Mouse (Mus musculus): ENCODE measurements at regions not wholly inside any gene's neighbourhood (a gene's known extent, or its start where the extent isn't known, plus 50 kb on each side); places are given as distances from the start of the nearest gene placed in this dataset.
"Not testable (repeated sequence)": the region's sequence is repeated elsewhere in the genome, so short reads cannot be mapped to it uniquely, and the experiment has no call there.

DNA sequence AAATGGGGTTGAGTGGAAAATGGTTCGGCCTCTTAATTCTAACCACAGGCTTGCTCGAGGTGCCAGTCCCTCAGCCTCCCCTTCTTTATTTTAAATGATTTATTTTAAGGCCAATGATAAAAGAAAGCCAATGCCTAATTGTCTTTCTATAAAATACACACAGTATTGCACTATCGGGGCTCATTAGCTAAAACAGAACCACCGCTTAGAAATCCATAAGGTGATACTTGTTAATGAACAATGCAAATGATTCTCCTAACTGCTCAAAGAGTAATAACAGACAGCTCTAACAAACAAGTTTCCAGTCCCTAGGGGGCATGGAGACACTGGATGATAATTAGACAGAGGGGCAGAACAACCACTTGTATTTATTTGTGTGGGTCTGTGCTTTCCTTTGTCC, 58.8 kb downstream of the Emx2 start:
- DNase-seq (ENCODE audit: low spot score in 2 of 2), result no peak

DNA sequence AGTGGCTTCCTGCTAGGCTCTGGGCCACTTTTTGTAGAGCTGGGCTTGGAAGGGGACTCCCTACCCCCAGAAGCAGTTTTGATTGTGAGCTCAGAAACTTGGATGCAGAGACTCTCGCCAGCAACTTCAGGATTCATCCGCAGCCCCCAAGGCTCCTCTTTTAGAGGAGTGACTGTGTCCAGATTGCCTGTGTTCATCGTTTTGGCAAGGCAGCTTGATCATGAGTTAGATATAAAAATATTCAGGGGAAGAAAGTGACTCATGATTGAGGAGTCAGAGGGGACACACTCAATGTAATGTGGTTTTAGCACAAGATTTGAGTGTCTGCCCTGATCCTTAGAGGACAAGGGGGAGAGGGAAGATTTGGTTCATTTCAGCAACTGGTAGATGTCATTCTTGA, 61.0 kb downstream of the Emx2 start:
- no peak for DNase-seq (ENCODE audit: low spot score in 2 of 2)

DNA sequence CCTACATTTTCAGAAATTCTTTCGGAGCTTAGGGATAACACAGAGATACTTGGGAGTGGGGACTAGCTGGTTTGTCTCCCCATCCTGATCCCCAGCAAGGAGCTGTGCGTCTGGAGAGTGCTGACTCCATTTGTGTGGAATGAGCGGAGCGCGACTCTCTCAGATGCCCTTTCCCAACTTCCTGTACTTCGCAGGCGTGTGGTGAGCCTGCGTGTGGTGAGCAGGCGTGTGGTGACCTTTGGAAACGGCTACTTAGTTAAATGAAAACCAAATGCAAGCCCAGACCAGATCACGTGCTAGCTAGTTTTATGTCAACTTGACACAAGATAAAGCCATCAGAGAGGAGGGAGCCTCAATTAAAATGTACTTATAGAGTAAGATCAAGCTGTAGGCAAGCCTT, 64.0 kb downstream of the Emx2 start:
- no peak for DNase-seq (ENCODE audit: low spot score in 2 of 2)

DNA sequence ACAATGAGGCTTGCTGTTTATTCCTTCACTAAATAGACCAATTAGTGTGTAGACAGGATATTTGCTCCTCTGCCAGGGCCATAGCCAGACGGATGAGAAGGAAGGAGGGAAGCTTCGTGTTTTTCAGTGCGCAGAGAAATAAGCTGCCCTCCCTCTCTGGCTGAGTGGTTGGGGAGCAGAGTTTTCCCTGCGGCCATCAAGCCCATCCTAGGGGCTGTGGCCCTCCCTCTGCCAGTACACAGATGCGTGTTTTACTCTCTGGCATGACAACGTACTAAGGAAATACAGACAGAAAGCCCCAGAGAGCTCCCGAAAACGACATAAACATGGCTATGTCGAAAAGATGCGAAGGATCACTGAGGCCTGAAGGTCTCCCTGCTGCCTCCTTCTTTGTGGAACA, 65.2 kb downstream of the Emx2 start:
- DNase-seq (ENCODE audit: low spot score in 2 of 2), result no peak

DNA sequence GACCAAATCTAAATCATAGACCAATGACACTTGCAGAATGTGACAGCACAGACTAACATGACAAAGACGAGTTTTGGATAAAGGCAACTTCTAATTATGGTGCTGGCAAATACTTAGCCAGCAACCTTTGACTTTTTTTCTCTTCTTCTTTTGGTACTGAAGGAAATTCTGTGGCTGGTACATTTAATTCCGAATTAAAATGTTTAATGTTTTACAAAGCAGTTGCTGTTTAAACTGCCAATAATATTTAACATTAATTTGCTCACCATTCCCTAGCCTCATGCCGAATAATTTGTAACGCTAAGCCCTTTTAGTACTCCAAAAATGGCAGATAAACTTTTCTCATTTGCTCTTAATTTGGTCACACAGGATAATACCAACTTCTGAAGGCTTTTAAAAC, 105.9 kb downstream of the Emx2 start:
- DNase-seq (ENCODE audit: low spot score in 2 of 2), result no peak

DNA sequence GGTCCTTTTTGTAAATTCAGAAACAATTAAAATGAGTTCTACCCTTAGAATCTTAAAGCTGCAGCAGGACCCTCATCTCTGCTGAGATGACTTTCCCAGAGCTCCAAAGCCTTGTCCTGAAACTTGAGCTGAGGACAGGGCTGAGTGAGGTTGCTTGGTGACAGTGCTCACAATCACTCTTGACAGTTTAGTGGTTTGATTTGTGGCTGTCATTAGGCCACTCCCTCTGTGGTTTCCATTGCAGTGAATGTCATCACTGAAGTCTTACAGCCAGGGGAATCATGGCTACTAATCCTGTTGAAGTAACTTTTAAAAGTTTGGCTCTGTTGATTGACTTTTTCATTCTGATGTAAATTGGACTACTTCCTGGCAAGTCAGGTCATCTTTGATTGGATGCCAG, 110.7 kb downstream of the Emx2 start:
- no peak for DNase-seq (ENCODE audit: low spot score in 2 of 2)

DNA sequence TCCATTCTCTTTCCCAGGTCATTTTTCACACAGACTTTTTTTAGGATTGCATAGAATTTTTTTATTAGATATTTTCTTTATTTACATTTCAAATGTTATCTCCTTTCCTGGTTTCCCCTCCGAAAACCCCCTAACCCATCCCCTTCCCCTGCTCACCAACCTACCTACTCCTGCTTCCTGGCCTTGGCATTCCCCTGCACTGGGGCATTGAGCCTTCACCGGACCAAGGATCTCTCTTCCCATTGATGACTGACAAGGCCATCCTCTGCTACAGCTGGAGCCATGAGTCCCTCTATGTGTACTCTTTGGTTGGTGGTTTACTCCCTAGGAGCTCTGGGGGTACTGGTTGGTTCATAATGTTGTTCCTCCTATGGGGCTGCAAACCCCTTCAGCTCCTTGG, 111.4 kb downstream of the Emx2 start:
- DNase-seq (ENCODE audit: low spot score in 2 of 2), result not testable (repeated sequence)

DNA sequence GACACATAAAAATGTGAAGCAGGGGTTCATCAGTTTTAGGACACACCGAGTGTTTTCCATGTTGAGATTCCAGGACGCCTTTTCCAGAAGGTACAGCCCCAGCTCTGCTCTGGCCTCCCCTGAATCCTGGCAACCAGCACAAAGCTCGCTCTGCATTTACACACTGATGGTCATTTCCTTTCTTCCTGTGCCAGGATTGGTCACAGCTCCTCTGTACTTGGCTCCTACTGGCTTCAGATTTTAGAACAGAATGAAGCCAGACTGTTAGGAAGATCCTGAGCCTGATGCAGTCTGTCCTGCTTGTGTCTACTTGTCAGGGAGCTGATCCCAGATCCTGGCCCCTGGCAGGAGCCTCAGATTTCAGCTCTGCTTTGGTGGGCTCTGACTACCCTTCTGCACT, 116.2 kb downstream of the Emx2 start:
- DNase-seq (ENCODE audit: low spot score in 2 of 2), result peak in 1 of 2 experiments; percentile 13

DNA sequence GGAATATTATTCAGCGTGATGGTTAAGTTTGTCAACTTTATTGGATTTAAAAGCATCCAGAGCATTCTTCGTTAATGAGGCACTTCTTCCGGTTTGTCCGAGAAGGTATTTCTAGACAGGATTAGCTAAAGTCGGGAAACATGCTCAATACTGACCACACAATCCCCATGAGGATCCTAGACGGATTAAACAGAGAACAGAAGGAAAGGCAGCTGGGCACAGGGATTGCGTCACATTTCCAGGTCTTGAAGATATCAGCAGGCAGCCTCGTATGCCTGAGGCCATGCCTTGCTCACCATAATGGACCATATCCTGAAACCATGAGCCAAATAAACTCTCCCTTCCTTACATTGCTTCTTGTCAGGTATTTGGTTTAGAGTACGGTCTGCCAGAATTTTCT, 119.7 kb downstream of the Emx2 start:
- DNase-seq (ENCODE audit: low spot score in 2 of 2), result peak in 1 of 2 experiments; percentile 3

DNA sequence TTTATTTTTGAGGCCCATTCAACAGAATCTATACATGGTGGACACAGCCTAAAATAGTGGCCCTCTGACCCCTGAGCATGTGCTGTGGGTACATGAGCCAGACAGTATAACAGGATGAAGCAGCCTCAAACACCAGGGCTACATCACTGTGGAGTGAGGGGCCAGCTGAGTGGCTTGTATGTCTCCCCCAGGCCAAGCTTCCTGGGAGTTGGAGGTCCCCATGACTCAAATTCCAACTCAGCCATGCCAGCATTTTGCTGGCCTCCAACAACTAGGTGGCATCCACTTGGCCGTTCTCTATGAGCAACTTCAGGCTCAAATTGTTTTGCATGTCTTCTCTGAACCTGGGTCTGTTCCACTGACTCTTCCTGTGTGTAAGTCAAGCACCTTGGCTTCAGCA, 121.5 kb downstream of the Emx2 start:
- DNase-seq (ENCODE audit: low spot score in 2 of 2), result peak in 1 of 2 experiments; percentile 8

DNA sequence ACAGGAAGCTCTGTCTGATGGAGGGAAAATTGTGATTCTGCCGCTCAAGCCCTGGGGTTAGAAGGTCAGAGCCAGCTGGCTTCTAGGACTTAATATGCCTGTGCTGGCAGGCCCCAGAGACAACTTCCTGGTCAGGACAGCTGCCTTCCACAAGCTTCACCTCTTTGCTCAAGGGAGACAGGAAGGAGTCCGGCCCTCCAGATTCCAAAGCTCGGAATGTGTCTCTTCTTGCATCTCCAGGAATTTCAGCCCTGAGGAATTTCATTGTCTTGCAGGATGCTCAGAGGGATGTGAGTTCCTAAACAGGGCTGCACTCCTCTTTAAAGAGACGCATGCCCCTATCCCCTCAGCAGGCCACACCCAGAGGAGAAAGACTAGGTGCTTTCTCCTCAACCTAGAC, 127.7 kb downstream of the Emx2 start:
- no peak for DNase-seq (ENCODE audit: low spot score in 2 of 2)

DNA sequence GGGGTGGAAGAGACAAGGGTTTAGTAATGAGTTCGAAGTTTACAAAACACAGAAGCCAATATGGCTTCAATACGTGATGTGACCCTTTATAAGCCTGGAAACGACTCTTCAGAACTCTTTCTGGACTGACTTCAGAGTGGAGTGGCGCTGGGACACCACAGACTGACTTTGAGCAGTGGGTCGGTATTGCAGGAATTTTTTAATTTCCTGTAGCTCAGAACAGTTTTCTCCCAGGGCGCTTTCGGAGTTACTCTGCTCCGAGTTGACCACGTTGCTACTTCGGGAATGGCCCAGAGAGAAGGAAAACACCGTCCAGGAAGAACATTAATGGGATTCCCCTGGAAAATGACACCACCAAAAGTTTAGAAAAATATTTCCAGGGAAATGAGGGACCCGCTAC, 129.1 kb downstream of the Emx2 start:
- no peak for DNase-seq (ENCODE audit: low spot score in 2 of 2)

DNA sequence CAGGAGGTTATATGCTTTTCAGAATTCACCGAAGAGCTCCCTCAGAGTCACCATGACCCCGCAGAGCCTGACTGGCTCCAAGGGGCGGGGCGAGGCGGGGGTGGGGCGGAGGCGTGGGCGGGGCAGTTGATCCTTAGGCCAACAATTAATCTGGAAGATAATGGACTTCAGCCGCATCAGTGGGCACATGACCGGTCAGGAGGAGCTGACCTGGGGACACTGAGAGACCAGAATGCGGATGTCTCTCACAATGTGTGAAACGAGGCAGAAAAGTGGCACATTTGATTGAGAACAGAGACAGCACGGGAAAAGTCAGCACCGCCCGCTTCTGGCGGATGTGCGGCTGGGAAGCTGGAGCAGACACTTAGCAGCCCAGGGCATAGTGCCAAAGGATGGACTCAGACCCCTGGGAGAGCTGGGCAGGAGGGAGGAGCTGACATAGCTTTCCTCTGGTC, 129.9 kb downstream of the Emx2 start:
- DNase-seq (ENCODE audit: low spot score in 2 of 2), result no peak

DNA sequence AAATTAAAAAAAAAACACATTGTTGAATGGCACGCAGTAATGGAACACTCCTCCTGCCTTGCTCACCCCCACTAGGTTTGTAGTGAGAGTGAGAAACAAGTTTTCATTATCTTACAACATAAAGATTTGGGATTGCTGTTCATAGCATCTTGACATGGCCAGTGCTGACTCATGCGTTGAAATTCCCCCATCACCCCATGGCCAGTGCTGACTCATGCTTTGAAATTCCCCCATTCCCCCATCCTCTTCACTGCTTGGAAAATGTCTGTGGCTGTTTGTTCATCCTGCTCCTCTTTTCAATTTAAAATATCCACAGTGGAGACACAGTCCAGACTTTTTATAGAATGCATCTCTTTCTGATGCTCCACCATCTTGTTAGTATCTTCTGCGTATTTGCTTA, 131.8 kb downstream of the Emx2 start:
- DNase-seq (ENCODE audit: low spot score in 2 of 2), result no peak

DNA sequence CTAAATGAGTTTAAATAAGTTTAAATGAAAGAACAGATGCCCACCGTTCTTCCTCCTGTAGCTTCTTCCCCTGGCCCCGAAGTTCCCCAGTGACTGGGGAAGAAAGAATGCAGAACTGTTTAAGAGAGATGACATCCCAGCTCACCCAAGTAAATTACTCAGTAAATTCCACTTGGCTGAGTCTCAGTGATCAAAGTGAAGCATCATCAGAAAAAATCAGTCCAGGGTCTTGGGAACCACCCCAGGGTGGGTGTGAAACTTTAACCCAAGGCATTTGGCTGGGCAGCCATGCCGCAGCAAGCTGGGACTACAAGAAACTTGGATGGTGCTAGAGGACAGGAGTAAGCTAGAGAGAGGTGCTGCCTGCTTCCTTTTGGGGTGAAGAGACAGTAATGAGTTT, 133.9 kb downstream of the Emx2 start:
- DNase-seq (ENCODE audit: low spot score in 2 of 2), result no peak

DNA sequence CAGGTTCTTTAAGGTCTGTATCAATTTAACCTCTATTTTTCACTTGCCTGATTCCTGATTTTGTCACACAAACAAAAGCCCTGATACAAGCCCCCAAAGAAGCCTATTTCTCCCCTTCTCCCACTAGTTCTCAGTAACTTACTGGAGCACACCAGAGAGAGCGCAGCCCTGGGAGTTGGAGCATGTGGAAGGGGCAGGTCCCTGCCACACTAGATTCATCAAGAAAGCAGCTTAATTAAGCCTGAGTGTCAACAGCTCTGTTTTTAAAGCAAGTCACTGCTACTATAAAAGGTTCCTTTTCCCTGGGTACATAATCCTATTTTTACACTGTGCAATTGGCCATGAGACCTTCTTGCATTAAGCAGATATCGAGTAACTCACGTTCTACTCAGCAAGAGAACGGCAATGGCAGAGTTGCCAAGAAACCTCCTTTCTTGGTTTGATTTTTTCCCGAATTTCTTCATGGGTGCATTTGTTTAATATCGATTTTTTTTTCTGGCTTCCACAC, 166.2 kb downstream of the Emx2 start:
- no peak for DNase-seq (ENCODE audit: low spot score in 2 of 2)

DNA sequence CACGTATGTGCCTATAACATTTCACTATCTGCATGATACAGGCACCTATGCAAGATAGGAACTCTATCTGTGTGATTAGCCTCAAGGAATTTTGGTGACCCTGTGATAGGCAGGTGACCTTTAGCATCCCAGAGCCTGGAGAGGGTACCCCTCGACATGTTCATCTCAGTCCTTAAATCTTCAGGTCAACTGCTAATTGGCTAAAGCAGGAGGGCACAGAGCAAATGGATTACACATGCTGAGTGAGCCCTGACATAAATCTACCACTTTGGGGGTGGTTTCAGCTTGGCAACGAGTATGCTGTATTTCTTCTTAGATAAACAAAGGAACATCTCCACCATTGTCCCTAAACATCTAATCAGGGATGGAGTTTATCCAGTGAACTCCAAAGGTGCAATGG, 169.5 kb downstream of the Emx2 start:
- peak in 1 of 2 experiments; percentile 4 for DNase-seq (ENCODE audit: low spot score in 2 of 2)

DNA sequence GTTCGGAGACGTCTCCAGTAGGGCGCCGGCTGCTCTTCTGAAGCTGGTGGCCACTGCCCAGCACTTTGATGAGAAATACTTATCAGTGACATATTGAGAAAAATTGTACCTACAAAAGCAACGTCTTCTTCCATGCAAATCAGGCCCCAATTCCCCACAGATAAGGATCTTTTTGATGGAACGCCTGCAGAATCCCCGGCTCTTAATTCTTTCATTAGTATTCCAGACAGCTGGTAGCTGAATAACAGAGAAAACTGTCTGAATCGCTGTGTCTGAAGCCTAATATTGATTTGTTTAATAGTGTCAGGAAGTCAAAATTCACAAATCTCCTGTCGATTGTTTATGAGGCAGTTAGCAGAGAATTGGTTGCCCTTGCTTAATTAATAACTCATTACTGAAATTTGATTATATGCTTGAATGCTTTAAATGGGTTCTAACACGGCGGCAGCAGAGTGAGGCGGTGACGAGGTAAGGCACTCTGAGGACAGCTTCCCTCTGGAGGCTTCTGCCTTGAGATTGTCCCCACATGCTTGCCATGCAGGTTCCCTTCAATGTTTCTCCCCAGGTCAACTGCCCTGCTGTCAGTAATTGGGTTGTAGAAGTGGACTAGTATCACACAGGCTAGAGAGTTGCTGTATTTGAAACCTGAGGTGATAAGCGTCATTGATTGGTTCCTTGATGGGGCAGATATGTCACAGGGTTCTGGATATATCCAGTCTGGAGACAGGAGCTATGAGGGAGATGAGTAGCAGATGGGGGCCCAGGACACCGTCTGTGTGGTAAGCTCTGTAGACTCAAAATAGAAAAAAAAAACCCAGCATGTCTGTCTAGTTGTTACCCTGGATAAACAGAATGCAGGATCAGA, 170.4 kb downstream of the Emx2 start:
- no peak for DNase-seq (ENCODE audit: low spot score in 2 of 2)

DNA sequence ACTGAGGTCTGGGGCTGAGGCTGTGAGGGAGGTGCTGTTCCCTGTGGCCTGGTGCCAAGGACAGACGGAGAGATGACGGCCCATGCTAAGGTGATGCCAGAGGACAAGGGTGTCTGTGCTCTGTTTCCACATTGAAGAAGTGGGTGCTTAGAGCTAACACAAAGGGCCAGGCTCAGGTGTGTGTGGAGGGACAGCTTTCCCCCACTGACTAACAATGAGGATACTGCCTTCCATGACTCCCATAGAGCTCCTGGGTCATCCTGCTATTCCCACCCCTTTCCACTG, 170.9 kb downstream of the Emx2 start:
- no peak for DNase-seq (ENCODE audit: low spot score in 2 of 2)

DNA sequence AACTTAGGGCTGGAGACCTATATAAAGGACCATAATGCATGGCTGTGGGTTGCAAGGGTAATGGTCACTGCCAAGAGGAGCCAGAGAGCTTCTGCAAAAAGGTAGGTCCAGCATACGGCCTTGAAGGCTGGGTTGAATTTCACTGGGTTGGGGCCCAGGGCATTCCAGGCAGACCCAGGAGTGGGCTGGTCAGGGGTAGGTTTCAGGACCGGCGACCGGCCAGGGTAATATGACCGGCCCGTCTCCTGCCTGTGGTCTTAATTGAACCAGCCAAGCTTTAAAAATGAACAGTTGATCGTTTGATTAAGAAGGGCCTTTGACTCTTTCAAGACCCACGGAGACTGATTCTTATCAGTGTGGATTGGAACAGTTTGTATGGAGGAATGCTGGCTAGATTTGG, 171.9 kb downstream of the Emx2 start:
- DNase-seq (ENCODE audit: low spot score in 2 of 2), result no peak

DNA sequence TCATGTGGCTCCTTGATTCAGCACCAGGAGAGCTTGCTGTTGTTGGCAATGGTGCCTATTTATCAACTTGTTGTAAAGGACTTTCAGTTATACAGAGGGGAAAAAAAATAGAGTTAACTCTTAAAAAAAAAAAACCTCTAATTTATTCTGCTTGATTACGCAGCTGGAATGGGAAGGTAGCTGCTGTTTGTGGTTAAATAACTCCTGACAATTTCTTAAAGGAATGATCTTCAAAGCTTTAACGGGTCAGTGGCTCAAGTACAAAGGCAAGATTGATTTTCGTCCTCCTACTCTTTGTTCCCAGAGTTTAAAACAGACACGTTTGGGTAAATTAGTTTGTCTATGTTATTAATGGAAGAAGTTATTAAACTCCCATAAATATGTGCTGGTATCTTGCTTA, 172.5 kb downstream of the Emx2 start:
- DNase-seq (ENCODE audit: low spot score in 2 of 2), result no peak

DNA sequence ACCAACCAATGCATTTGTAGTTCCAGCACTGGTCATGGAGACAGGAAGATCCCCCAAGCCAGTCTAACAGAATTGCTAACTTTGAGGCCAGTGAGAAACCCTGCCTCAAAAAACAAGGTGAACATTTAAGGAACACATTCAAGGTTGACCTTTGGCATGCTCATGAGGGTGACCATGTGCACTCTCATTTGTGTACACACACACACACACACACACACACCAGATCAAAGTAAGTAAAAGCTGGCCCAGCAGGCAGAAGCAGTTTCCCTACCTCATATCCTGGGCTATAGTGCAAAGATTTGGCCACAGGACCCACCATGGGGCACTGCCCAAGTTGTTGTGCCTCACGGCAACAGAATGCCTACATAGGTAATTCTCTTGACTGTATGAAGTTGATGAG, 173.4 kb downstream of the Emx2 start:
- no peak for DNase-seq (ENCODE audit: low spot score in 2 of 2)

DNA sequence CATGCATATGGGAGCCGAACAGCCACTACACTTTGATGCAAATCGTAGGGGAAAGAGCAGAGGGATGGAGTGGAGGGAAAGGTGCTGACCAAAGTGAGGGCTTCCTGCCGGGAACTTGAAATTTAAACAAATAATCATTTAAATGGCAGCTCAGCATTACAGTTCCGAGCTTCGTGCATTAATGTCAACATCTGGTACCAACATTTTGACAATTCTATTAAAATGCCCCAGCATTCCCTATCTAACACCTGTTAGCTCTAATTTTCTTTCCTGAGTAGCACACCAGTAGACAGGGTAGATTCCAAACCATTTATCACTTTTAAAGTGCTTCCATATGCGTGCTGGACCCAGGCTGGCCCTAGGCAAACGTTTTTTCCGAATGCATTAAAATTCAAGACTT, 178.1 kb downstream of the Emx2 start:
- DNase-seq (ENCODE audit: low spot score in 2 of 2), result no peak

DNA sequence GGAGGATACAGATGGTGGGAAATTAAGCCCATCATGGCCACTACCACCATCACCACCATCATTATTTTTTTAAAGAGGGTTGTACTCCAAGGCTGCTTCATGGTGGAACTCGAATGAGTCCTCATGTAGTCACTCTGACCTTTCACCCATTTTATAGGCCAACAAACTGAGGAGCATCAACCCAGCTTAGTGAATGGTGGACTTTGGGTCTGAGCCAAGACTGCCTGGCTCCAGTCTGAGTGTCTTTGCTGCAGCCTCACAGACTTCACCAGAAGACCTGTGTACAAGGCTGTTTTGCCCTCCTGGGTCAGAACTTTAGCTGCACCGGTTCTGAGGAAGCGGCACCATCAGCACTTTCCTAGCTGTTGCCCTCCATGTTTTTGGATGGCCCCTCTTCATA, 184.4 kb downstream of the Emx2 start:
- no peak for DNase-seq (ENCODE audit: low spot score in 2 of 2)

All from urinary bladder, postnatal 4 days (tissue).